Mouse (Mus musculus) neutrophil, adult 59 days (primary cell): ENCODE results near the gene Tuba1c. TPM values are rescaled to one million over a fixed set of nuclear protein-coding genes. Genes with fewer than 3 reads are reported as not detected.

ENCODE experiments used
- total RNA-seq, 2 experiments: library from RNA; stranded (reverse); gene quantifications; 1 replicate in 1 of 2; 2 replicates in 1 of 2; pipeline ENCODE4 v1.2.4; 2023

Tuba1c gene
- 100 to 1,000 TPM; 267 to 280 TPM for total RNA-seq

GRCm38 (mm10) chr15:99029619-99030584, at the start of gene Tuba1c:
Gene Tuba1c, plus strand, starts transcription at chr15:99029891.

GRCm38 (mm10) chr15:99055040-99055439, 25.3 kb downstream of the Tuba1c start, which contains the start of gene Prph:
Gene Prph, plus strand, starts transcription at chr15:99055174.

GRCm38 (mm10) chr15:99074019-99074599, 44.4 kb downstream of the Tuba1c start, which contains the start of gene Troap:
Gene Troap, plus strand, starts transcription at chr15:99074575.

GRCm38 (mm10) chr15:99087253-99088075, 57.8 kb downstream of the Tuba1c start, which contains the start of gene C1ql4:
Gene C1ql4, minus strand, starts transcription at chr15:99087817.

Other genes starting within 250 kb of the Tuba1c start
- gene Wnt1, start 240.0 kb upstream of the Tuba1c start, total RNA-seq: not detected
- gene Ddn, start 220.4 kb upstream of the Tuba1c start, total RNA-seq: not detected
- gene Prkag1, start 198.4 kb upstream of the Tuba1c start, total RNA-seq: 100 to 1,000 TPM; 114 to 118 TPM
- gene Kmt2d, start 158.7 kb upstream of the Tuba1c start, total RNA-seq: 100 to 1,000 TPM; 126 to 127 TPM
- gene Rhebl1, start 135.4 kb upstream of the Tuba1c start, total RNA-seq: 1 to 10 TPM; 2.6 to 4.1 TPM
- gene Dhh, start 131.4 kb upstream of the Tuba1c start, total RNA-seq: not detected
- 10 to 100 TPM; 89.1 to 93.1 TPM for gene Lmbr1l, start 111.7 kb upstream of the Tuba1c start, total RNA-seq
- 100 to 1,000 TPM; 328 to 352 TPM for gene Tuba1b, start 95.3 kb upstream of the Tuba1c start, total RNA-seq
- not detected for gene Gm49450, start 76.3 kb upstream of the Tuba1c start, total RNA-seq
- gene Tuba1a, start 76.2 kb upstream of the Tuba1c start, total RNA-seq: 100 to 1,000 TPM; 100 to 111 TPM
- not detected for gene Prph, start 25.3 kb downstream of the Tuba1c start, total RNA-seq
- 10 to 100 TPM; 30.9 to 35.2 TPM for gene Troap, start 44.7 kb downstream of the Tuba1c start, total RNA-seq
- not detected for gene C1ql4, start 57.9 kb downstream of the Tuba1c start, total RNA-seq
- gene Dnajc22, start 63.3 kb downstream of the Tuba1c start, total RNA-seq: 1 to 10 TPM; 1.6 to 2.3 TPM
- under 1 TPM in 1 of 2 experiments, not detected in 1; 0.18 TPM for gene Spats2, start 96.0 kb downstream of the Tuba1c start, total RNA-seq
- gene Kcnh3, start 195.0 kb downstream of the Tuba1c start, total RNA-seq: not detected
- 10 to 100 TPM; 49.2 to 57.1 TPM for gene Mcrs1, start 222.1 kb downstream of the Tuba1c start, total RNA-seq